Mouse (Mus musculus) liver, embryonic 16.5 days (tissue): ENCODE results near the gene Gpr18. TPM values are rescaled to one million over a fixed set of nuclear protein-coding genes. Genes with fewer than 3 reads are reported as not detected.

ENCODE experiments used
- ATAC-seq: fragments of 200-750 bp; cut with Nextera tagmentation; 2 replicates; pipeline ENCODE4 v1.8.0; 2017; ENCODE audit warnings: low read depth, mild to moderate bottlenecking, moderate number of reproducible peaks, moderate library complexity
- H3K27ac ChIP-seq: fragments of 300-500 bp; sonication (generic); 2 replicates; pipeline ENCODE4 v1.5.1; 2014; ENCODE audit warnings: mild to moderate bottlenecking, low read length
- H3K27me3 ChIP-seq: fragments of 300-500 bp; sonication (generic); 2 replicates; pipeline ENCODE4 v1.6.1; 2014; ENCODE audit warnings: low read depth, low read length, mixed read lengths; ENCODE audit not compliant: control insufficient read depth, insufficient read depth
- H3K36me3 ChIP-seq: fragments of 300-500 bp; sonication (generic); 2 replicates; pipeline ENCODE4 v1.6.1; 2014; ENCODE audit warnings: mild to moderate bottlenecking; ENCODE audit not compliant: control insufficient read depth, insufficient read depth
- H3K4me1 ChIP-seq: fragments of 300-500 bp; sonication (generic); 2 replicates; pipeline ENCODE4 v1.6.1; 2014; ENCODE audit warnings: low read depth, low read length, mixed read lengths; ENCODE audit not compliant: control insufficient read depth
- H3K4me2 ChIP-seq: fragments of 300-500 bp; sonication (generic); 2 replicates; pipeline ENCODE4 v1.6.1; 2014; ENCODE audit warnings: low read depth, low read length, mixed read lengths
- H3K4me3 ChIP-seq: fragments of 300-500 bp; sonication (generic); 2 replicates; pipeline ENCODE4 v1.5.1; 2014; ENCODE audit warnings: low read depth, mild to moderate bottlenecking, low read length
- H3K9ac ChIP-seq: fragments of 300-500 bp; sonication (generic); 2 replicates; pipeline ENCODE4 v1.6.1; 2014; ENCODE audit warnings: low read depth, low read length
- H3K9me3 ChIP-seq: fragments of 300-500 bp; sonication (generic); replicated peaks from 2 replicates; pipeline ENCODE4 v1.6.1; 2016; ENCODE audit warnings: low read length; ENCODE audit not compliant: control insufficient read depth
- WGBS: fragments of 180-500 bp; shearing (Covaris S2); extraction: QIAGEN DNeasy Blood & Tissue Kit; methylation state at CpG from one replicate; pipeline ENCODE4 v1.1.7; 2014; ENCODE audit not compliant: insufficient replicate concordance; 5-methylcytosine and 5-hydroxymethylcytosine counted together
- polyA plus RNA-seq: library from polyadenylated mRNA; unstranded; fragments of >200 nt; fragmentation: Nextera tagmentation; extraction: Ambion mirVana; gene quantifications from 2 replicates; pipeline ENCODE4 v1.2.1, GENCODE M21; 2015

The Gpr18 gene
- polyA plus RNA-seq, 1 experiment from 2014 or later: 0.34 TPM

DNA sequence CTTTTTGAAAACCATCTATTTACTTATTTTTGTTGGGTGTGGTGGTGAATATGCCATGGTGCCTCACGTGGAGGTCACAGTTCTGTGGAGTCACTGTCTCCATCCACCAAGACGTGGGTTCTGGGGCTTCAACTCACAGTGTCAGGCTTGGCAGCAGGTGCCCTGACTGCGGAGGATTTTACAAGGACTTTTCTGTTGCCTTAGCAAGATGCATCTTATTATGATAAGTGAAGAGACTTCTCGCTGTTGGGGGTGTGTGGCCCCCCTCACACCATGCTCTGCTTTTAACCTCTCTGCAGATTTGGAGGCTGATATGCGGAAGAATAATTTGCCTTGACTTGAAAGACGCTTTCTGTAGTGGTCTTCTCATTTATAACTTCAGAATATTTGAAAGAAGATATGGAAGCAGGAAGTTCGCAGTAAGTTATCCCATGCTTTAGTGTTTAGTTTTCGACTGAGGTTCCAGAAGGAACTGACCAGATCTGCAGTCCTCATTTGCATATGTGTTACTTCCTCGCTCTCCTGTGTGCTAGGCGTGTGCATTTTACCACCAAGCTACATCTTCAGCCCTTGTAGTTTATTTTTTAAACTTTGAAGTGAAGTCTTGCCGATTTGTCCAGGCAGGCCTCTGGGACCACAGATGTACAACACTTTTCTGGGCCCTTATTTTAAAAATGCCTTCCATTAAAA is 8.4 kb downstream of the Gpr18 start:
- Histone ChIP-seq H3K27me3 (no peaks in the 10 kb centered on the region), H3K9me3 (no peaks in the 10 kb centered on the region), H3K4me3 (no peak overlapping the region), H3K9ac (no peak overlapping the region), H3K4me1 (peaks cover 15% of the 10 kb centered on the region), H3K27ac (peak overlapping the region; percentile 5; the same call in 1 of the 2 replicates), H3K36me3 (no peaks in the 10 kb centered on the region; the same call in 1 of the 2 replicates), H3K4me2 (no peak overlapping the region)
- ATAC-seq: peak; percentile 56; the same call in 1 of the 2 replicates
- 49% methylated on average over 11 of the region's 11 CpGs for WGBS

DNA sequence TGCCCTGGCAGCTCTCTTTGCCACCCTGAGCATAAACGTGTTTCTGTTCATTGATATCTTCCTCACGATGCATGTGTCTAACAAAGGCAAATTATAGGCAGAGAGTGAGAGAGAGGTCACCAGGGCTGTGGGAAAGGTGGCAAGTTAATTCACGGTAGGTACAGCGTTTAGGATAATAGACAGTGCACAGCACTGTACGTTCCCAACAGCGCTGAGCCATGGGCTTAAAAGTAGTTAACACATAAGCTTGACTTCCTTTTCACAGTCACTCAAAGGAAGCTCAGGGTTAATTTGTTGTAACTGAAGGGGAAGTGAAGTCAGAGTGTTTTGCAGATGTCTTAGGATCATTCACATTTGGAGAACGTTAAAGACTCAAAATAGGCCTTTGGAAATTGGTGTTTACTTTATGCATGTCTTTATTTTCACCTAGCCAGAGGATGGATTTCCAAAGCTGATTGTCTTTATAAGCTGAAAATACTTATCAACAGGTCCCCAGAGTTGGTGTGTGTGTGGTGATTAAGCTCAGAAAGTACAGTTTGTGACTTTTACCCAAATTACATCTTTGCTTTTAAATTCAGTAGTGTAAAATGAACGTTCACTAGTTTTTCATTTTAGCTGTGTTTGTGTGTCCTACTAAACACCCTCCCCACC is 9.1 kb downstream of the Gpr18 start:
- Histone ChIP-seq H3K36me3 (no peaks in the 10 kb centered on the region; the same call in 1 of the 2 replicates), H3K4me1 (peaks cover 15% of the 10 kb centered on the region), H3K4me3 (no peak overlapping the region), H3K4me2 (no peak overlapping the region), H3K27ac (peak overlapping the region; percentile 50), H3K27me3 (no peaks in the 10 kb centered on the region), H3K9me3 (no peaks in the 10 kb centered on the region), H3K9ac (no peak overlapping the region)
- peak; percentile 33; the same call in 1 of the 2 replicates for ATAC-seq
- WGBS: 23% methylated on average over 8 of the region's 8 CpGs

DNA sequence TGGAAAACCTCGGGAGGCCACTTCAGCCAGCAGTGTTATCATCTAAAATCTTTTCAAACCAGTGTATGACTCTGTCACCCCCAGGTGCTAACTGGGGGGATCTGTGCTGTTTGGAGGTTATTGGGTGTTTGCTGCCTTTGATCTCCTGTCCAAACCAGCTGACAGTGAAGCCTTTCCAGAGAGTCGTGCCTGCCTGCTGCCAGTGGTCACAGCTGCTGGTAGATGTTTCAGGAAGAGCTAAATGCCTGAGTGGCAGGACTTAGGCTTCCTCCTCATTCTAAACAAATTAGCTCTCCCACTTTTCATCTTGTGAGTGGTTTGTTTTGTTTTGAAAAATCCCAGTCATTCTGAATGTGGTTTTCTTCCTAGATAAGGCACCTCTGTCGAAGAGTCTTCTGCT is 10.8 kb downstream of the Gpr18 start:
- no peak overlapping the region for H3K9ac ChIP-seq
- no peaks in the 10 kb centered on the region for H3K27me3 ChIP-seq
- H3K27ac ChIP-seq: no peak overlapping the region
- H3K4me1 ChIP-seq: peaks cover 15% of the 10 kb centered on the region
- ATAC-seq: no peak
- no peaks in the 10 kb centered on the region; the same call in 1 of the 2 replicates for H3K36me3 ChIP-seq
- H3K4me2 ChIP-seq: no peak overlapping the region
- no peak overlapping the region for H3K4me3 ChIP-seq
- WGBS: 10% methylated on average over 3 of the region's 3 CpGs
- H3K9me3 ChIP-seq: no peaks in the 10 kb centered on the region

DNA sequence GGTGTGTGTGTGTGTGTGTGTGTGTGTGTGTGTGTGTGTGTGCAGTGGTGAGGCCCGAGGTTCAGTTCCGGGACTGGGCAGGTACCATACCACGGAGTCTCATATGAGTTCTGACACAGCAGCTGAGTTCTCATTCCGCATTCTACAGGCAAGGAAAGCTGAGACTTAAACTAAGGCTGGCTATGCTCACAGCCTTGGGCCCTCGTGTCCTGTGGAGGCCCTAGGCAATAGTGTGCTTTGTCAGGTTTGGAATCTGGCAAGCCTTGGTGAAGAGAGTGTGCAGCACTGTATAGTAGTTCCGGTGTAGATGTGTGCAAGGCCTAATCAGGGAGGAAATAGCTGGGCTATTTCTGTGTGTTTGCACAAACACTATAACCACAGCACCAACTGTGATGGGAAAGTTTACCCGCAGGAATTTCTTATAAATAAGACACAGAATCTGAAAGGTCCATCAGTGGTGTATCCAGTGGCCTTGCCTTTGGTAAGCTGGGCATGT is 12.2 kb downstream of the Gpr18 start:
- 47% methylated on average over 7 of the region's 7 CpGs for WGBS
- no peak for ATAC-seq

DNA sequence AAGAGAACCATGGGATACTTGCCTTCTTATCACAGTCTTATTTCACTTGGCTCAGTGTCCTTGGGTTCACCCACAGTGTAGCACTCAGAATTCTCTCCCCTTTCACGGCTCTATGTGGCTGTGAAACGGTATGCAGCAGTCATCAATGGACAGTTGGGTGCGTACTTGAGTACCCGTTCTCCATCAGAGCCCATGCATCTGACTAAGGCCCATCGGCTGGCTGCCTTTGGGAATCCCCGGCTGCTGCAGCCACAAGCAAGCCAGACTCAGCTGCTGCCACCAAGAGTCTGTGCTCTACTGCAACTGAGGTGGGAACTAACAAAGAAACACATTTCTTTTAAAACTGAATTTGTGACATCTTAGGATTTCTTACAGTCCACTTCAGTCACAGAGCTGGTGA is 14.1 kb downstream of the Gpr18 start:
- no peaks in the 10 kb centered on the region for H3K27me3 ChIP-seq
- no peak overlapping the region for H3K27ac ChIP-seq
- H3K9me3 ChIP-seq: no peaks in the 10 kb centered on the region
- no peak overlapping the region for H3K4me3 ChIP-seq
- no peaks in the 10 kb centered on the region for H3K36me3 ChIP-seq
- H3K4me2 ChIP-seq: no peak overlapping the region
- no peak overlapping the region for H3K9ac ChIP-seq
- peaks cover 9% of the 10 kb centered on the region for H3K4me1 ChIP-seq
- WGBS: 80% methylated on average over 6 of the region's 6 CpGs
- ATAC-seq: no peak

More for the DNA sequence above, 12.2 kb downstream of the Gpr18 start:
- Histone ChIP-seq H3K9ac (no peak overlapping the region), H3K27me3 (no peaks in the 10 kb centered on the region), H3K4me2 (no peak overlapping the region), H3K9me3 (no peaks in the 10 kb centered on the region), H3K4me3 (no peak overlapping the region), H3K36me3 (no peaks in the 10 kb centered on the region), H3K4me1 (peaks cover 15% of the 10 kb centered on the region), H3K27ac (0 out of 2 replicates have a peak overlapping the region, but pooled peaks have one; percentile 7)

DNA sequence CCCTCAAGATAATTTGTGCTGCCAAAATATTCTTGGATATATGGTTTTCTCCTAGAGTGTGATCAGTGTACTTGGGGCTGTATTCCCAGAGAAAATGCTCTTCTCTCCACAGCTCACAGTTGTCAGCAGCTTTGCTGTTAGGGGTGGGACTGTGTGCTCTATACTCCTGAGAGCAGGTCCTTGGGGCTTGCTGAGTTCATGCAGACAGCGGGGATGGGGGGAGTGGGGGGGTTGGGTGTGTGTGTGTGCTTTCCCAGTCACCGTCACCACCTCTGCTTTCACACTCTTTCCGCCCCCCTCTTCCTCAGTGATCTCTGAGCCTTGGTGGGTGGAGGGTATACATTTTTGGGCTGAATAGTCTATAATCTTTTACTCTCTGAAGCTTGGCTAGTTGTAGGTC is 16.5 kb downstream of the Gpr18 start:
- Histone ChIP-seq H3K4me2 (no peak overlapping the region), H3K9me3 (no peaks in the 10 kb centered on the region), H3K27me3 (no peaks in the 10 kb centered on the region), H3K9ac (no peak overlapping the region), H3K4me3 (no peak overlapping the region), H3K36me3 (no peaks in the 10 kb centered on the region), H3K4me1 (no peaks in the 10 kb centered on the region; the same call in 1 of the 2 replicates), H3K27ac (no peak overlapping the region)
- WGBS: 67% methylated on average over 3 of the region's 3 CpGs
- ATAC-seq: no peak

DNA sequence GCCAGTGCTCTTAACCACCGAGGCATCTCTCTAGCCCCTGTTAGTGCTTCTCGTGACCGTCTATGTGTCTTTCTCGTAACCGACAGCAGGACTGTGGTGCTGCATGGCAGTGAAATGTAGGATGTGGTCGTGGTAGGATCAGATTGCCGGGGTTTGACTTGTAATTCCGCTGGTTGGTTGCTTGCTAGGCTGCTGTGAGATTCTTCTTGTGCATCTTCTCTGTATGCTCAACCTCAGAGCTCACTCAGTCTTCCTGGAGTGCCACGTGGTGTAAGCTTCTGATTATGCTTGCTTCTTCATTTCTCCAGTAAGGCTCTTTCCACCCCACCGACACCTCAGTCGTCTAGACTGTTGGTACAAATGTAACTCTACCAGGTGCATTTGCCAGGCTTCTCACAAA is 17.1 kb downstream of the Gpr18 start:
- H3K9me3 ChIP-seq: no peaks in the 10 kb centered on the region
- no peak overlapping the region for H3K4me2 ChIP-seq
- no peak overlapping the region for H3K4me3 ChIP-seq
- no peaks in the 10 kb centered on the region for H3K36me3 ChIP-seq
- 62% methylated on average over 11 of the region's 11 CpGs for WGBS
- no peaks in the 10 kb centered on the region; the same call in 1 of the 2 replicates for H3K4me1 ChIP-seq
- H3K27me3 ChIP-seq: no peaks in the 10 kb centered on the region
- no peak overlapping the region for H3K9ac ChIP-seq
- H3K27ac ChIP-seq: no peak overlapping the region
- ATAC-seq: no peak

DNA sequence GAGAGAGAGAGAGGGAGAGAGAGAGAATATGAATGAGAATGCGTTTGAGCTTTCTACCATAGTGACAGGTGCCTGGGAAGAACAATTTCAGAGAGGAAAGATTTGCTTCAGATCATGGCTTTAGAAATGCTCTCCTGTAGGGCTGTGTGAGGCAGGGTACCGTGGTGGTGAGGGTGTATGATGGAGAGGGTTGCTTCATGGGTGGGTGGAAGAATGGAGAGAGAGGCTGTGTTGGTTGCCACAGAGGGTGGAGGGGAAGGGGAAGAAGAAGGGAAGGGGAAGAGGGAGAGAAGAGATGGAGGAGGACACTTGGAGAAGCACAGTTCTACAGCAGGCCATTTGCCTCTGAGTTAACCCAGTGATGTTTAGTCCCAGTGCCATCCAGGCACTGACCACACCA is 17.8 kb downstream of the Gpr18 start:
- Histone ChIP-seq H3K9ac (no peak overlapping the region), H3K36me3 (no peaks in the 10 kb centered on the region), H3K4me3 (no peak overlapping the region), H3K4me1 (no peaks in the 10 kb centered on the region; the same call in 1 of the 2 replicates), H3K9me3 (no peaks in the 10 kb centered on the region), H3K27me3 (no peaks in the 10 kb centered on the region), H3K27ac (no peak overlapping the region), H3K4me2 (no peak overlapping the region)
- 60% methylated on average over 2 of the region's 2 CpGs for WGBS
- ATAC-seq: no peak
